In genomic region chr9:34485759-34486431, GRCm38 (mm10) we compare ENCODE assay signal across 8 mouse cellular contexts. TPM values are rescaled to one million over a fixed set of nuclear protein-coding genes. Genes with fewer than 3 reads are reported as not detected.
A peak's percentile ranks its signal among the peaks of the same experiment; 100 is the strongest.
DNase-seq lines count a peak whose midpoint lies in the region; ATAC-seq lines count a peak whose summit lies in the region.

Gene Kirrel3, plus strand, starts transcription at chr9:34485894.

- ATAC-seq in hindbrain, embryonic 15.5 days (ENCODE audit: low FRiP score, low read depth): peak; percentile 82

- H3K9me3 ChIP-seq in hindbrain, embryonic 15.5 days: no peaks in the 10 kb centered on the region

- peak within 1 kb of the TSS; percentile 88 for H3K27ac ChIP-seq in hindbrain, embryonic 15.5 days (replicated peaks)

- H3K36me3 ChIP-seq in hindbrain, embryonic 15.5 days: no peaks in the 10 kb centered on the region

- H3K4me1 ChIP-seq in hindbrain, embryonic 15.5 days (replicated peaks): peaks cover 39% of the 10 kb centered on the region

- under 1% methylated on average over 35 of the region's 35 CpGs for WGBS in hindbrain, embryonic 15.5 days

- no peaks in the 10 kb centered on the region for H3K27me3 ChIP-seq in hindbrain, embryonic 15.5 days

- DNase-seq in ZHBTc4 (ENCODE audit: low read depth, low spot score): peak; percentile 58
- peak; percentile 88 to 89 for DNase-seq in cerebellum, postnatal 14 days
- peak; percentile 38 to 76 for DNase-seq in frontal cortex, postnatal 10 days (ENCODE audit: low spot score in 2 of 2)
- DNase-seq in layer of hippocampus, postnatal 36 days: peak; percentile 76 to 80
- peak; percentile 59 for DNase-seq in lung, postnatal 10 days
- DNase-seq in retina, postnatal 1 day: peak; percentile 80
- no peak for DNase-seq in c-Kit-positive CD71-positive TER-119-positive erythroid progenitor cells, embryonic 14.5 days (ENCODE audit: low spot score)

- peak within 1 kb of the TSS; percentile 89 for H3K4me2 ChIP-seq in hindbrain, embryonic 15.5 days

- H3K4me3 ChIP-seq in hindbrain, embryonic 15.5 days: peak within 1 kb of the TSS; percentile 61

- peak within 1 kb of the TSS; percentile 79 for H3K9ac ChIP-seq in hindbrain, embryonic 15.5 days

RNA-seq across cellular contexts. Expression of gene Kirrel3, which starts in this region (rescaled TPM):
- 38.2 and 50.1 TPM in 2 replicates for polyA plus RNA-seq in hindbrain, embryonic 15.5 days (2015; fragmentation: Nextera tagmentation; extraction: Ambion mirVana)
- total RNA-seq in layer of hippocampus, postnatal 36 days (2021): 10 to 100 TPM; 51.8 to 55.1 TPM
